Mouse (Mus musculus) MEL (cell line): ENCODE results near the gene Sv2b.

ENCODE experiments used
- CTCF ChIP-seq, 3 experiments: IDR thresholded peaks in 2 of 3; conservative IDR thresholded peaks in 1 of 3; 2 replicates each; pipeline ENCODE4 v1.5.1; 2011 to 2012; ENCODE audit warnings: low read length in 3 of 3, low read depth in 2 of 3, mild to moderate bottlenecking in 2 of 3, improper control_type of control experiment in 1 of 3, inconsistent platforms in 1 of 3, mixed read lengths in 1 of 3, moderate library complexity in 1 of 3; ENCODE audit not compliant: control insufficient read depth in 1 of 3, insufficient read depth in 1 of 3, poor library complexity in 1 of 3, severe bottlenecking in 1 of 3
- MEF2A ChIP-seq: IDR thresholded peaks from 2 replicates; pipeline ENCODE4 v1.6.1; 2014; ENCODE audit warnings: low read depth, mild to moderate bottlenecking, inconsistent platforms, low read length, improper control_type of control experiment; ENCODE audit not compliant: poor library complexity, insufficient replicate concordance, severe bottlenecking; ENCODE audit errors: extremely low read depth
- POLR2A ChIP-seq, 2 experiments: IDR thresholded peaks; 2 replicates each; pipeline ENCODE4 v1.6.1; 2011 to 2012; ENCODE audit warnings: low read length in 2 of 2, mild to moderate bottlenecking in 2 of 2, control low read depth in 1 of 2, improper control_type of control experiment in 1 of 2, low read depth in 1 of 2, moderate library complexity in 1 of 2; ENCODE audit not compliant: control insufficient read depth in 1 of 2, insufficient read depth in 1 of 2, poor library complexity in 1 of 2

DNA sequence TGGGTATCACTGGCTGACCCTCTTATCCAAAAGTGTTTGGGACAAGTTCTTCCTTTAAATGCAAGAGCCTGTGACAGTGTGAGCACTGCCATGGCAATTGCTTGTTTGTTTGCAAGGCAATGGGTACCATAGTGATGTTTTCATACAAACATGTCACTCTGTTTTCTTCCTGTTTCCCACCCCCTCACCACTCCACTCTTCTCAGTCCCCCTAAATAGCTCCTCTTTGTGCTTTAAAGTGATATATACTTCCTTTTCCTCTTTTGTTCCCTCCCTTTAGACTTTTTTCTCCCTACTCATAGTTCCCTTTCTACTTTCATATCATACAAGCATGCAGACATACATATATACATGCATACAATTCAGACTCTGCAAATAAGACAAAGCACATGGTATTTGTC is 10.9 kb upstream of the Sv2b start:
- TF ChIP-seq POLR2A (IDR thresholded peaks at IDR 0.05; ENCODE audit: control insufficient read depth in 1 of 2, insufficient read depth in 1 of 2, low read depth in 1 of 2, low read length in 2 of 2, poor library complexity in 1 of 2), result no peak
- TF ChIP-seq MEF2A, result no peak
- TF ChIP-seq CTCF (IDR thresholded peaks at IDR 0.05 in 2 of 3, conservative IDR thresholded peaks at IDR 0.05 in 1 of 3; ENCODE audit: control insufficient read depth in 1 of 3, insufficient read depth in 1 of 3, low read depth in 2 of 3, low read length in 3 of 3, poor library complexity in 1 of 3, severe bottlenecking in 1 of 3), result no peak
